ENCODE assay signal across 28 mouse cellular contexts in the genomic region with DNA sequence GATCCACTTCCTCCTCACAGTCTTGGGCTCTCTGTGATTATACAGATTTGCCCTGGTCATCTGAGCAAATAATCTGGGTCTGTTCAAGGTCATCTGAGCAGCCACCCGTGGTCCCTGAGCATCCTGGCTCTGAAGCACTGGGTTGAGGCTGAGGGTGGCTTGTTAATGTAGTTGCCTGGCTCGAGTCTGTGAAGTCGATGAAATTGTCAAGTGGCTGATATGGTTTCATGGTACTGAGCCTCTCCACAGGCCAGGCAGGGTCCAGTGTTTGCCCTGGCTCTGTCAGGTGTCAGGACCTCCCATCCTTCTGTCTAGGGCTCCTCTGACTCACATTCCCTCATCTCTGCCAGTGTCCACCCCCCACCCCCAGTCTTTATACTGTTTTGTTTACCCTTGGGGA. TPM values are rescaled to one million over a fixed set of nuclear protein-coding genes. Genes with fewer than 3 reads are reported as not detected.
A peak's percentile ranks its signal among the peaks of the same experiment; 100 is the strongest.
DNase-seq lines count a peak whose midpoint lies in the region; ATAC-seq and TF ChIP-seq lines count a peak whose summit lies in the region.
"Had no signal": no experiment of that assay in that cellular context is flagged by ENCODE, and none has a peak within 500 bp of the region (broad histone marks: within the 10 kb centered on the region; RNA-seq: fewer than 3 reads in every experiment).

No protein-coding gene starts in this region.

- H3K79me2 ChIP-seq in heart, adult 2 months (replicated peaks; ENCODE audit: control insufficient read depth, insufficient read depth, low read length) = no peaks in the 10 kb centered on the region

- no peaks in the 10 kb centered on the region for H3K27me3 ChIP-seq in heart, embryonic 12.5 days (replicated peaks)
- no peaks in the 10 kb centered on the region for H3K27me3 ChIP-seq in heart, adult 2 months (ENCODE audit: control insufficient read depth, insufficient read depth, low read length)
- H3K27me3 ChIP-seq in heart, embryonic 15.5 days = no peaks in the 10 kb centered on the region
- H3K27me3 ChIP-seq in midbrain, embryonic 11.5 days (ENCODE audit: control insufficient read depth, insufficient read depth, low read length) = no peaks in the 10 kb centered on the region
- no peaks in the 10 kb centered on the region for H3K27me3 ChIP-seq in midbrain, embryonic 16.5 days (ENCODE audit: control insufficient read depth, insufficient read depth, low read depth, low read length)
- H3K27me3 ChIP-seq: embryonic facial prominence, embryonic 12.5 days; embryonic facial prominence, embryonic 15.5 days; hindbrain, embryonic 13.5 days; intestine, embryonic 15.5 days had no signal

- peaks cover 43% of the 10 kb centered on the region for H3K4me1 ChIP-seq in heart, embryonic 12.5 days (replicated peaks)
- H3K4me1 ChIP-seq in heart, adult 2 months (ENCODE audit: control insufficient read depth, insufficient read depth, low read length) = no peaks in the 10 kb centered on the region
- H3K4me1 ChIP-seq in heart, embryonic 15.5 days (replicated peaks) = peaks cover 28% of the 10 kb centered on the region
- H3K4me1 ChIP-seq in midbrain, embryonic 11.5 days (ENCODE audit: control insufficient read depth, insufficient read depth, low read length) = no peaks in the 10 kb centered on the region
- H3K4me1 ChIP-seq in midbrain, embryonic 16.5 days (ENCODE audit: control insufficient read depth, insufficient read depth, low read length) = no peaks in the 10 kb centered on the region
- H3K4me1 ChIP-seq: hindbrain, embryonic 13.5 days; intestine, embryonic 15.5 days had no signal

- H3K9ac ChIP-seq in heart, embryonic 12.5 days = no peak overlapping the region
- no peak overlapping the region for H3K9ac ChIP-seq in heart, adult 2 months (ENCODE audit: low read depth, low read length)
- no peak overlapping the region for H3K9ac ChIP-seq in heart, embryonic 15.5 days
- no peak overlapping the region for H3K9ac ChIP-seq in midbrain, embryonic 11.5 days (ENCODE audit: low read length)
- H3K9ac ChIP-seq in midbrain, embryonic 16.5 days (ENCODE audit: low read depth, low read length) = no peak overlapping the region
- H3K9ac ChIP-seq: embryonic facial prominence, embryonic 12.5 days; embryonic facial prominence, embryonic 15.5 days; forebrain, postnatal 0 days; hindbrain, embryonic 13.5 days; intestine, embryonic 15.5 days had no signal

- no peaks in the 10 kb centered on the region; the same call in 1 of the 2 replicates for H3K9me3 ChIP-seq in heart, embryonic 12.5 days (replicated peaks)
- no peaks in the 10 kb centered on the region for H3K9me3 ChIP-seq in heart, embryonic 15.5 days (replicated peaks)
- H3K9me3 ChIP-seq in midbrain, embryonic 11.5 days (ENCODE audit: control insufficient read depth, low read length) = no peaks in the 10 kb centered on the region
- no peaks in the 10 kb centered on the region for H3K9me3 ChIP-seq in midbrain, embryonic 16.5 days (replicated peaks; ENCODE audit: control insufficient read depth, low read length, poor library complexity, severe bottlenecking)
- H3K9me3 ChIP-seq: embryonic facial prominence, embryonic 12.5 days; embryonic facial prominence, embryonic 15.5 days; hindbrain, embryonic 10.5 days; hindbrain, embryonic 13.5 days; intestine, embryonic 15.5 days had no signal

- H3K27ac ChIP-seq in heart, embryonic 12.5 days (ENCODE audit: poor library complexity, severe bottlenecking) = peak overlapping the region; percentile 76
- no peak overlapping the region for H3K27ac ChIP-seq in heart, adult 2 months
- peak overlapping the region; percentile 70 for H3K27ac ChIP-seq in heart, embryonic 15.5 days
- H3K27ac ChIP-seq in midbrain, embryonic 11.5 days (ENCODE audit: low read depth, low read length) = no peak overlapping the region
- no peak overlapping the region for H3K27ac ChIP-seq in midbrain, embryonic 16.5 days (ENCODE audit: low read length)
- H3K27ac ChIP-seq: embryonic facial prominence, embryonic 12.5 days; embryonic facial prominence, embryonic 15.5 days; gastrocnemius, adult 2 months; hindbrain, embryonic 10.5 days; hindbrain, embryonic 13.5 days; intestine, embryonic 15.5 days had no signal

- no peak overlapping the region for H3K4me2 ChIP-seq in heart, embryonic 12.5 days
- no peak overlapping the region for H3K4me2 ChIP-seq in heart, embryonic 15.5 days
- no peak overlapping the region for H3K4me2 ChIP-seq in midbrain, embryonic 11.5 days
- no peak overlapping the region for H3K4me2 ChIP-seq in midbrain, embryonic 16.5 days (ENCODE audit: low read length)
- H3K4me2 ChIP-seq: embryonic facial prominence, embryonic 12.5 days; embryonic facial prominence, embryonic 15.5 days; hindbrain, embryonic 13.5 days; intestine, embryonic 15.5 days had no signal

- TF ChIP-seq POLR2A in heart, adult 2 months (IDR thresholded peaks at IDR 0.05; ENCODE audit: insufficient read depth, low read depth, low read length) = no peak

- no peak for TF ChIP-seq EP300 in heart, adult 2 months (IDR thresholded peaks at IDR 0.05; ENCODE audit: insufficient read depth, low read depth, low read length)

- DNase-seq in adrenal gland, postnatal 14 days = peak; percentile 3
- DNase-seq in adrenal gland, postnatal 25 days = no peak
- DNase-seq in heart, adult 2 months = no peak
- no peak for DNase-seq in heart, postnatal 14 days
- DNase-seq in midbrain, embryonic 11.5 days (ENCODE audit: low spot score, missing footprints) = peak; percentile 62
- DNase-seq: adrenal gland, adult 8-10 months; cerebellum, adult 11 months; cerebellum, adult 2 months; cerebellum, adult 9-11 months; cerebellum, postnatal 25 days; forebrain, postnatal 0 days; gastrocnemius, adult 2 months; gastrocnemius, postnatal 14 days; heart, adult 11 months; kidney, adult 11 months; kidney, adult 8-10 months had no signal

- no peak overlapping the region for H3K4me3 ChIP-seq in heart, embryonic 12.5 days
- no peak overlapping the region for H3K4me3 ChIP-seq in heart, adult 2 months
- H3K4me3 ChIP-seq in heart, embryonic 15.5 days = no peak overlapping the region
- H3K4me3 ChIP-seq in midbrain, embryonic 11.5 days (ENCODE audit: low read depth, low read length) = no peak overlapping the region
- no peak overlapping the region for H3K4me3 ChIP-seq in midbrain, embryonic 16.5 days (ENCODE audit: low read depth, low read length)
- H3K4me3 ChIP-seq: embryonic facial prominence, embryonic 12.5 days; embryonic facial prominence, embryonic 15.5 days; gastrocnemius, adult 2 months; hindbrain, embryonic 10.5 days; hindbrain, embryonic 13.5 days; intestine, embryonic 15.5 days had no signal

- H3K36me3 ChIP-seq in heart, embryonic 12.5 days = no peaks in the 10 kb centered on the region
- no peaks in the 10 kb centered on the region for H3K36me3 ChIP-seq in heart, adult 2 months (ENCODE audit: control insufficient read depth, insufficient read depth, low read length)
- H3K36me3 ChIP-seq in heart, embryonic 15.5 days = no peaks in the 10 kb centered on the region
- H3K36me3 ChIP-seq in midbrain, embryonic 11.5 days (ENCODE audit: control insufficient read depth, insufficient read depth, low read length) = no peaks in the 10 kb centered on the region
- H3K36me3 ChIP-seq in midbrain, embryonic 16.5 days (ENCODE audit: control insufficient read depth, insufficient read depth, low read length) = no peaks in the 10 kb centered on the region
- H3K36me3 ChIP-seq: embryonic facial prominence, embryonic 12.5 days; embryonic facial prominence, embryonic 15.5 days; hindbrain, embryonic 10.5 days; hindbrain, embryonic 13.5 days; intestine, embryonic 15.5 days had no signal

- intact Hi-C loops in heart, adult 2 months (cut with DNase I) = no loop called here
- intact Hi-C loops in heart, postnatal 14 days (cut with DNase I) = no loop called here

- WGBS in heart, embryonic 12.5 days = 28% methylated on average over 3 of the region's 3 CpGs
- 38% methylated on average over 3 of the region's 3 CpGs for WGBS in heart, adult 2 months
- 25% methylated on average over 3 of the region's 3 CpGs for WGBS in heart, embryonic 15.5 days
- WGBS in midbrain, embryonic 11.5 days = 71% methylated on average over 3 of the region's 3 CpGs
- WGBS in midbrain, embryonic 16.5 days = 56% methylated on average over 3 of the region's 3 CpGs

- ATAC-seq in heart, embryonic 12.5 days (ENCODE audit: insufficient number of reproducible peaks, low FRiP score) = 0 out of 2 replicates have a peak, but pooled peaks have one; percentile 34
- ATAC-seq in heart, embryonic 15.5 days (replicated peaks; ENCODE audit: insufficient number of reproducible peaks, insufficient read depth, low FRiP score, low read depth) = 0 out of 2 replicates have a peak, but pooled peaks have one; percentile 43
- ATAC-seq in midbrain, embryonic 11.5 days (ENCODE audit: low FRiP score) = no peak
- no peak for ATAC-seq in midbrain, embryonic 16.5 days
- ATAC-seq: activated CD4-positive, CD25-positive, alpha-beta regulatory T cell, adult 4 months; forebrain, embryonic 14.5 days; forebrain, postnatal 0 days; hindbrain, embryonic 16.5 days had no signal

- TF ChIP-seq CTCF in heart, adult 2 months (IDR thresholded peaks at IDR 0.05) = no peak

RNA-seq across cellular contexts. Expression of gene Spocd1, which starts 25.5 kb away (rescaled TPM):
- total RNA-seq in adrenal gland, postnatal 14 days (2021) = 0.19 and 0.30 TPM in 2 replicates
- total RNA-seq in adrenal gland, postnatal 25 days (2021) = 0.86 and 3.4 TPM in 2 replicates
- 0.33 and 0.36 TPM in 2 replicates for polyA plus RNA-seq in heart, embryonic 12.5 days (2016; fragmentation: Nextera tagmentation; extraction: Ambion mirVana)
- under 1 TPM in 1 of 2 experiments, not detected in 1; 0.07 TPM for total RNA-seq in heart, adult 2 months (2021)
- not detected in 2 replicates for polyA plus RNA-seq in heart, adult 2 months (2012; rRNA removed)
- 0.30 and 0.31 TPM in 2 replicates for polyA plus RNA-seq in heart, embryonic 15.5 days (2015; fragmentation: Nextera tagmentation; extraction: Ambion mirVana)
- total RNA-seq in heart, postnatal 14 days (2021) = not detected
- not detected in 2 replicates for polyA plus RNA-seq in midbrain, embryonic 11.5 days (2014; fragmentation: Nextera tagmentation; extraction: Ambion mirVana)
- polyA plus RNA-seq in midbrain, embryonic 16.5 days (2015; fragmentation: Nextera tagmentation; extraction: Ambion mirVana) = not detected in 2 replicates
- total RNA-seq: forebrain, postnatal 0 days; gastrocnemius, adult 2 months; gastrocnemius, postnatal 14 days; gastrocnemius, postnatal 4 days had no signal
- polyA plus RNA-seq: activated CD4-positive, CD25-positive, alpha-beta regulatory T cell, adult 4 months; forebrain, embryonic 14.5 days; hindbrain, embryonic 13.5 days; hindbrain, embryonic 16.5 days; intestine, embryonic 15.5 days had no signal

Comparison
In these comparisons a context has a peak if more than half of its experiments do, and no peak if none do; other contexts are left out.
1. DNase-seq: peak in adrenal gland, postnatal 14 days (single experiment) and midbrain, embryonic 11.5 days (single experiment); none in adrenal gland, postnatal 25 days (single experiment), heart, adult 2 months (0 of 2) and heart, postnatal 14 days (0 of 2).
2. H3K27ac ChIP-seq: peak in heart, embryonic 12.5 days (single experiment) and heart, embryonic 15.5 days (single experiment); none in heart, adult 2 months (single experiment), midbrain, embryonic 11.5 days (single experiment) and midbrain, embryonic 16.5 days (single experiment).
3. ATAC-seq: peak in heart, embryonic 12.5 days (single experiment) and heart, embryonic 15.5 days (single experiment); none in midbrain, embryonic 11.5 days (single experiment) and midbrain, embryonic 16.5 days (single experiment).